Mouse (Mus musculus) layer of hippocampus, postnatal 14 days (tissue): ENCODE data around the gene Zfp868. TPM values are rescaled to one million over a fixed set of nuclear protein-coding genes. Genes with fewer than 3 reads are reported as not detected.
"Not testable (repeated sequence)": the region's sequence is repeated elsewhere in the genome, so short reads cannot be mapped to it uniquely, and the experiment has no call there.

Experiments
- DNase-seq, 2 experiments: peaks; one replicate each; pipeline ENCODE4 v3.0.0; 2021 to 2022; ENCODE audit warnings: low spot score in 2 of 2, mixed read lengths in 1 of 2
- long read RNA-seq, 2 experiments: library from polyadenylated mRNA; stranded (forward); transcript quantifications; one replicate each; pipeline ENCODE4 v2.0.0; 2021
- total RNA-seq, 2 experiments: library from RNA; stranded (reverse); gene quantifications; 2 replicates each; pipeline ENCODE4 v1.2.3; 2021

Zfp868 gene
- total RNA-seq, result 10 to 100 TPM; 16.6 to 19.4 TPM
- long read RNA-seq, experiment 1, transcript Zfp868-202 (5 exons, 2,259 nt), result major isoform, 6 of 13 reads
- long read RNA-seq, experiment 1, partial matches to known transcripts, result 1 of 13 reads
- long read RNA-seq, experiment 1, other reads (novel, unspliced or antisense), result 6 of 13 reads
- long read RNA-seq, experiment 2, transcript Zfp868-202 (5 exons, 2,259 nt), result major isoform, 12 of 19 reads
- long read RNA-seq, experiment 2, partial matches to known transcripts, result 1 of 19 reads
- long read RNA-seq, experiment 2, other reads (novel, unspliced or antisense), result 6 of 19 reads

DNA sequence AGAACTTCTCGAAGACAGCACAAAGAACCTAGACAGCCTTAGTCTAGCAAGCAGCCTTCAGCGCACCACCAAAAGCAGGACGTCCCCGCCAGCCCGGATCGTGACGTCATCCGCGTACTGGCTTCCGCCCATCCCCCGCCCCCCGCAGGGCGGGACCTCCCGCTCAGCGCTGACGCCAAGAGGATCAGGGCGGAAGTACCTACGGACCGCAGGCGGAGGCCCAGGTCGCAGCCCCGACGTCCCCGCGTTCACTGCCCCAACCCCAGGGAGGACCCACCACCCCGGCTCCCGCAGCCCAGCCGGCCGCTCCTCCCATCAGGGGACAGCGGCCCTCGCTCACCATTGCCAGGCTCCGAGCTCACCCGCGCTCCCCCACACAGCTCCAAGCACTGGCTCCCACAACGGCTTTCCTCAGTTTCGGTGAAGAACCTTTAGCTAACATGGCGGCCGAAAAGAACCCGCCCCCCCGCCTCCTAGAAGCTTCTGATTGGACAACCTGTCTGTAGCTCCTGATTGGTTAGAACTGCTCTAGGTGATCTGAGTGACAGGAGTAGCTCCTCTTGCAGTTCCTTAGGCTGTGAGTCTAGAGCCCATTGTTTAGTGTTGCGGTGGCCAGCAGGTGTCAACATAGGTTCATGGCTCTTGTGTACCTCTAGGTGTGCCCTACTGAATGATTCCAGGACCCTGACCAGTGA is at the start of gene Zfp868:
Zfp868 (minus strand) TSS at position 454 of the 695 bp plus-strand sequence.
- DNase-seq, result peak; percentile 98 to 99

DNA sequence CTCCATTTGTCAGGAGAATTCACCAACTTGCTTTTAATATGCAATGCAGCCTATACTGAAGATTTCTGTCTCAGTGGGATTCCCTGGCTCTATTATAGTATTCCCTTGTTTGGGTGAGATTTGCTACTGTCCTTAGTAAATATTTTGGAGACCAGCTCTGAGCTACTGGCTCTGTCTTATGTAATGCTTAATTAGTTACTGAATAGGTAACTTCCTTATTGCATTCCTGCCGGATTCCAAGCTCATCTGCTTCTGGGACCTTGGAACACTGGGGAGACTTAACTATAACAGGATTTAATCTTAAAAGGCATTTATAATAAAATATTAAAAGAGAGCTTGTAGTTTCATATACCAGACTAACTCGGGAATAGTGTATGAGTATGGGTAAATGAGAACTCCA is 39.7 kb upstream of the Zfp868 start:
- not testable (repeated sequence) for DNase-seq

DNA sequence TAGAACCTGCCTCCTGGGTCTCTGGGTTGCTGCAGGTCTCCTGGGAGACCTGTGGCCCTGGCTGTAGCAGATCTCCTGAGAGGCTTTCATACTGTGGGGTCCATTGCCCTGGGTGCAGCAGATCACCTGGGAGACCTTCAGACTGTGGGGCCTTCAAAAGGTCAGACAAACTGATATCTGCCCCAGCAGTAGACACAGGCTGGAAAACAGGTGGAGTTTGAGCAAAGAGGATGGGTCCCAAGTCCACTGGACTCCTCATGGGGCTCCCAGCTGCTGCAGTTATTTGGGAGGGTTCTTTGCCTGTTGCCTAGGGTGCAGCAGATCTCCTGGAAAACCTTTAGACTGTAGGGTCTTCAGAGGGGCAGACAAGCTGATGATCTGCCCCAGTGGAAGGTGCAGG is 35.9 kb upstream of the Zfp868 start:
- no peak for DNase-seq

DNA sequence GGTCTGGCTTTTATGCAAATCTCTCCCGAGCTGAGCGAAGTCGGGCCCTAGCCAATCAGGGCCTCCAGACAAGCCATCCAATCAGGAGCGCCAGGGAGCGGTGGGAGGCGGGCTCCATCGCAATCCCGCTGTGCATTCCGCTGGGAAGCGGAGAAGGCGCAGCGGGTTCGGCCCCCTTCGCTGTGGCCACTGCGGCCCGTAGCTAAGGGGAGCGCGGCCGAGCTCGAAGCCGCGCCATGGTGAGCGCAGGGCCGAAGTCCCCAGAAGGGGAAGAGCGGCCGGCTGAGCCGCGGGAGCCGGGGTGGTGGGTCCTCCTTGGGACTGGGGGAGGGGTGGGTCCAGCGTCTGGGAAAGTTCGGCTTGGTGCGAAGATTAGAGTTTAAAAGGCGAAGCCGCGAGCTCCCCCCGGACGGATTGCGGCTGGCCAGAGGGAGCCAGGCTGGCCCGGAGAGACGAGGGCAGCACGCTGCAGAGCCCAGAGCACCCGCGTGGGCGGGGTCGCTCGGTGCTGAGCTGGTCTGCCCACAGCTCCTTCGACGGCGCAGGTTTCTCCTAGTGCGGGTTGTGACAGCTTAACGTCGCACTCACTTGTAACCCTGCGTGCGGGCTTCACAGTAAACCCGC is 29.1 kb upstream of the Zfp868 start, which contains the start of gene Zfp964:
Zfp964 (plus strand) TSS at position 122 of the 624 bp plus-strand sequence.
- DNase-seq, result peak; percentile 91 to 95

DNA sequence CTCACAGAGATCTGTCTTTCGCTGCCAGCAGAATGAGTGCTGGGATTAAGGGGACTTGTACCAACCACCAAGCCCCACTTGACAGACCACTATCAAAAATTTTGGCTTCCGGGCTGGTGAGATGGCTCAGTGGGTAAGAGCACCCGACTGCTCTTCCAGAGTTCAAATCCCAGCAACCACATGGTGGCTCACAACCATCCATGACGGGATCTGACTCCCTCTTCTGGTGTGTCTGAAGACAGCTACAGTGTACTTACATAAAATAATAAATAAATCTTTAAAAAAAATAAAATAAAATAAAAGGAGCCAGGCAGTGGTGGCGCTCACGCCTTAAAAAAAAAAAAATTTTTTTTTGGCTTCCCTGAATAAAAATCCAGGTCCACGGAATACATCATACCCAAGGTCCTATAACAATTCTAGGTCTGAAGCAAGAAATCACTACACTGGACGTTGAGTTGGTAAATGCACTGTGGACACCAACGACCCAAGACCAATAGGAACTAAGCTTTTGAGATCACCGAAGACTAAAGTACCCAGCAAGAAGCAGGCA is 28.5 kb upstream of the Zfp868 start:
- no peak for DNase-seq

DNA sequence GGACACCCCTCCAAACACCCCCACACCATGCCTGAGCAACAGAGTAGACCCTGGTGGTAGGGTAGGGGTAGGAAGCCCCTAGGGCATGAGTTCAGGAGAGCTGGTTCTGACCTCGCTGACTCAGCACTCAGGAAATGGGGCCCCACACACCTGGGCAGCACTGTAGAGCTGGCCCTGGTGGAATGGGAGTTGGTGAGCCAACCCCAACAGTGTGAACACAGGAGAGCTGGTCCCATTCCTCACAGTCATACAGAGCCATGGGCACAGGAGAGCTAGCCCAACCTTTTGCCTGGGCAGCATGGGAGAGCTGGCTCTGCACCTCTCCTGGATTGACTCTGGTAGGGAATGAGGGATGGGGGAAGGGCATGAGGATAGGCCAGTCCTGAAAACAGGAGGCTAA is 7.3 kb downstream of the Zfp868 start:
- no peak for DNase-seq

DNA sequence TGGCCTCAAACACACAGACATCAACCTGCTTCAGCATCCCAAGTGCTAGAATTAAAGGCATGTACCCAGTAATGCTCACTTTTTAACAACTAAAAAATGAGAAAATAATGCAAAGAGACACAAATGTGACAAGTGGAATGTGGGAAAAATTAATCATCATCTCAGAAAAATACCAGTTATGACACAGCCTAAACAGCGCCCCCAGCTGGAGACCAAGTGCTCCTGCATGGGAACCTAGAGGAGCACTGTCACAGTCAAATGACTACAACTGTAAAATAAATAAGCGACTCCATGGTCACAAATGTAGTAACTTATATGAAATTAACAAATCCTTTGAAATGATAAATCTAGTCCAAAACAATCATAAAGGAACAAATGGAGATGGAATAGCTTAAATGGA is 10.7 kb downstream of the Zfp868 start:
- DNase-seq, result no peak

DNA sequence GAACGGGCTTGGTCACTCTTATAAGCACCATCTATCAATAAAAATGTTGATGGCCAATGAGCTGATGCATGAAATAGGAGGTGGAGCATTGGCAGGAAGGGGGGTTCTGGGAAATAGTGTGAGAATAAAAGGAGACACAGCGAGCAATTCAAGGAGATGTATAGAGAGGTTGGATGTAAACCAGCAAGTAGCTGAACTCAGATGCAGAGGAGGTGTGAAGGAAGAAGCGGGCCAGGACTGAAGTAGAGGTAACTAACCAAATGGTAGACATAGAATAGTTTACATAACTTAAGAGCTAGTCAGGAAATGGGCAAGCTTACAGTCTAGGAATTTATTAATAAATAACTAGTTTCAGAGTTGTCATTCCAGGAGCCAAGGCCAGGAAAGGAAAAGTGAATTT is 27.8 kb downstream of the Zfp868 start:
- DNase-seq, result not testable (repeated sequence)

DNA sequence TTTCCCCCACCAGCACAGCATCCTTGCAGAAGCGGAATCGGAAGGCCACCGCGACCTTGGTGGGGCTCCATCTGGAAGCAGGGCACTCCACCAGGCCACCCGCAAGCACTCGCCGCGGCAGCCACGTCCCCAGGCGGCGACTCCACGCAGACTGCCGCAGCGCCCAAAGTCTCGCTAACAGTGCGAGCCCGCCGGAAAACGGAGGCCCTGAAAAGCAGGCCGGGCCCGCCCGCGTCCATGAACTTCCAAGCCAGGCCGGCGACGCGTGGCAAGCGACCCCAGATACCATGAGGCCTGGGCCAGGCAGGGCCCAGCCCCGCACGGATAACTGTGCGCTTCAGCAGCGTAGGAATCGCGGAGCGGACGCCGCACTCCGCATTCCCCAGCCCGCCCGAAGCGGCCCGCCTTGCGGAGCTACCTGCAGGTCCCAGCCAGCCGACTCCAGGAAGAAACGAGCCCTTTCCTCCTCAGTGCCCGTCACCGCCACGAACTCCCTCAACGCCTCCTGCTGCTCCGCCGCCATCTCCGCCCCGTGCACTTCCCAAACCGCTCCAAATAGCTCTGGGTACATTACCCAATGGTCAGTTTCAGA is 40.6 kb downstream of the Zfp868 start:
- DNase-seq, result peak; percentile 13 to 45

DNA sequence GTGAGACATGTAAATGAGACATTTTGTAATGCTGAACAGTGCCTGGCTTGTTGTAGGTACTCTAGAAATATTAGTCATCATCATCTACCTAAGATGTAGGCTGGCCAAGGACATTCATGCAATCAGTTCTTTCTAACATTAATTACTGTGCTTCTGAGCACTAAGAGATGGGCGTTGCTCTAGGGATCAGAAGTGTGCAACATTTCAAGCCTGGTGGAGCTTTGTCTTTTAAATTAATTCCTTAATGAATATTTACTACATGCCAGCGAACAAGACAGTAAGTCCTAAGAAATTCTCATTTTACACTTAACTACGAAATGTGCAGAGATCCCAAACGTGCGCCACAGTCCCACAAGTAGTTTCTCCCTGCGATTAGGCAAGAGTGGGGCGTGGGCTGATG is 41.1 kb downstream of the Zfp868 start:
- peak in 1 of 2 experiments; percentile 20 for DNase-seq

Other genes with a start within 250 kb of the Zfp868 start
- not detected for gene Gm9495, start 172.0 kb downstream of the Zfp868 start, total RNA-seq
- gene Gm7697, start 102.6 kb downstream of the Zfp868 start, total RNA-seq, result under 1 TPM in 1 of 2 experiments, not detected in 1; 0.21 TPM
- gene Zfp964, start 28.9 kb upstream of the Zfp868 start, total RNA-seq, result 1 to 10 TPM; 3.6 to 4.1 TPM
- gene Zfp869, start 85.2 kb upstream of the Zfp868 start, total RNA-seq, result 10 to 100 TPM; 14.8 to 16.3 TPM
- gene Zfp963, start 124.4 kb upstream of the Zfp868 start, total RNA-seq, result 1 to 10 TPM; 4.1 to 5.2 TPM
- gene Gm20422, start 149.3 kb upstream of the Zfp868 start, total RNA-seq, result 1 to 10 TPM in 1 of 2 experiments, under 1 TPM in 1; 0.81 to 1.8 TPM
- 10 to 100 TPM; 44.3 to 44.5 TPM for gene Atp13a1, start 165.6 kb upstream of the Zfp868 start, total RNA-seq
- 10 to 100 TPM; 29.8 to 30.4 TPM for gene Zfp866, start 165.6 kb upstream of the Zfp868 start, total RNA-seq
- 10 to 100 TPM; 19.2 to 20.5 TPM for gene Gmip, start 183.1 kb upstream of the Zfp868 start, total RNA-seq
- gene Lpar2, start 196.9 kb upstream of the Zfp868 start, total RNA-seq, result 1 to 10 TPM in 1 of 2 experiments, under 1 TPM in 1; 0.74 to 1.0 TPM
- gene Pbx4, start 206.9 kb upstream of the Zfp868 start, total RNA-seq, result 10 to 100 TPM; 17.1 to 19.7 TPM